Mouse (Mus musculus) spleen, adult 12 weeks (tissue): ENCODE results near the gene Gin1.
"Not testable (repeated sequence)": the region's sequence is repeated elsewhere in the genome, so short reads cannot be mapped to it uniquely, and the experiment has no call there.

Source experiments
- DNase-seq: peaks from one replicate; pipeline ENCODE4 v3.0.0; 2022; ENCODE audit warnings: low spot score

Gene Gin1

DNA sequence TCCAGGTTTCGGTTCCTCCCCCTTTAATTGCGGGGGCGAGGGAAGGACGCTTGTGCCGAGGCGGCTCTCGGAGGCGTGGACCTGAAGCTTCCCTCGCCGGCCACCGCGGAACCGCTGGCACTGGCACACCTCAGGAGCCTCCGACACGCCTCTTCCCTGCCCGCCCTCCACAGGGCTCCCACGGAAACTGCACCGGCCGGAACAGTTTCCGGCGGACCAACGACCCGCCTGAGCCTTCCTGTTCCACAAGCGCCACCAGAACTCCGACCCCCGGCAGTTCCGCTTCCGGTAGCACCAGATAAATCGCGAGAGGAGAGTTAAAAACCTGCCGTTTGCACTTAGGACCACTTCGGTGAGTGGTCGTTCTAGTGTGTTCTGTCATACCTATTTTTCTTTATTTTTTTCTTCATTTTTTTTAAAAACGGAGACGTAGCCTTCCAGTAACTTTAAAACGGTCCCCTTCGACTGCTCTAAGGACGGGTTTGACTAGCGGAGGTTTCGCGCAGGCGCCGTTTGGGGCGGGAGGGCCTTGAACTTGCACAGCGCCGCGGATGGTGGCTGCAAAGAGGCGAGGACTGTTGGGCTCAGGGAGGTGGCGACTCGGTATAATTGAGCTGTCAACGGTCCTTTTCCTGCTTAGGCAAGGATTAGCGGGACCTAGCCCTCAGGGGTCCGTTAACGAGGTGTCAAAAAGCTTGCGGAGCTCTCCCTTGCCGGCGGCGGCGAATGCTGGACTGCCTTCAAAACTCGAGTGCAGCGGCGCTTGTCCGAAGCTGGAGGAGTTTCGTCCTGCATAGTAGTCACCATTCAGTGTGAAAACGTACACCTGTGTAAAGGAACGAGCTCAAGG, at the start of gene Gin1, which contains the start of gene Ppip5k2:
Gene Gin1, plus strand, starts transcription at position 269 of the 850 bp plus-strand sequence.
Gene Ppip5k2, minus strand, starts transcription at position 508 of the 850 bp plus-strand sequence.
- DNase-seq, result peak; percentile 90

GRCm38 (mm10) chr1:97726730-97727129, 43.2 kb upstream of the Gin1 start:
- no peak for DNase-seq

DNA sequence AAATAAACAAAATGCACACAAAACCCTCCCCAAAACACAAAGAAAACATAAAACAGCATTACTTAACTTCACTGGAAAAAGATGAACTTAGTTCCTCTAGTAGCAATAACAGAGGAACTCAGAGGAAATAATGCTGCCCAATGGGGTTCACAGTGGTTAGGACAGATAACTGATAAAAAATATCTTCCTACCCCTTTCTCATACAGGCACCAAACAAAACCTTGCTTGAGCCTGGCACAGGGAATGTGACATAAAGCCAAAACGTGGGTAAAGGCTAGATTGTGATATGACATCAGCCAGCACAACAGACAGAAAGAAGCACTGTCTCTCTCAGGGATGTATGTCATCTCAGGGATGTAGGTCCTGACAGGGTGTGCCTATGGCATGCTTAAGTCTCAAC, 40.6 kb upstream of the Gin1 start:
- DNase-seq, result no peak

GRCm38 (mm10) chr1:97743063-97743462, 26.9 kb upstream of the Gin1 start:
- DNase-seq, result no peak

DNA sequence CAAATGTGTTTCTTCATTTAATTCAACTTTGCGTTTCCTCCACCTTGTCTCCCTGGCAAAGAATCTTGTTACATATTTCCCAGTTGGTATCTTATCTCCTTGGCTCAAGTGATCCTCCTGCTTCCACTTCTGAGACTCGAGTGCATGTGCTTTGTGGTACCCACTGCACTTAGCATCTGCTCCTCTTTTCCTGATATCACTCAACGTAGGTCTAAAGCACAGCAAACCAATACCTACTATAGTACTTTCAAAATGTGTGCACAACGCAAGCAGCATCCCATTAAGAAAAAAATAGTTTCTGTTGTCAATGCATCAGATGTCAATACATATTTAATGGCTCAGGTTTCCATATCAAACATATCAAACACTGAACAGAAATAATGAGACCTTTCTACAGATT, 24.3 kb upstream of the Gin1 start:
- DNase-seq, result no peak

- no peak for DNase-seq
These were observed 23.7 kb upstream of the Gin1 start for GRCm38 (mm10) chr1:97746261-97746660.

DNA sequence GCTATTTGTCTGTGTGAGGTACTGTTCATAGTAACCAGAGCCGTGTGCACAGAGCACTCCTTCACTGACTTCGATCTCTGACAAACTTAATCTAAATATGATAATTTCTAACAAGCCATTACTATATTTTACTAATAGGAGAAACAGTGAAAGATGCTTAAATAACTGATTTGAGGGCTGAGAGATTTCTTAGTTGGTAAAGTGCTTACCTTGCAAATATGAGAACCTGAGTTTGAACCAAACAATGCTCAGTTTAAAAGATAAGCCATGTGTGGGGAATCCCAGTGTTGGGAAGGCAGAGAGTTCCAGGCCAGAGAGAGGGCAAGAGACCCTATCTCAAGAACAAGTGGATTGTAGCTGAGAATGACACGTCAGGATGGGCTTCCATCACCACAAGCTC, 21.8 kb upstream of the Gin1 start:
- no peak for DNase-seq

DNA sequence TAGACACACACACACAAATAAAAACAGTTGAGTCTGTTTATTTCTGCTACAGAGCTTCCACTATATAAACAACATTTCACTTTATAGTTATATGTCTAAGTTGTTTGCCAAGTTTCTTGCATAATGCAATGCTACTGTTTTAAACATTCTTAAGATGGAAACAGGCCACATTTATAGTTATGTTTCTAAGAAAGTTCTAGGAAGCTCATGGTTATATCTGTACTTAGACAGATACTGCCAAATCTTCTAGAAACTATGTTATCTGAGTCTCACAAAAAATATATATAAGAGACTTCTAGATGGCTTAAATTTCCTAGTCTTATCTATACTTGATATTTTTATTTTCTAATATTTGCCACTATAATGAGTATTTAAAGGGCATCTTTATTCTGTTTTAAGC, 16.8 kb upstream of the Gin1 start:
- DNase-seq, result no peak

- no peak for DNase-seq
These were observed 15.6 kb upstream of the Gin1 start for GRCm38 (mm10) chr1:97754392-97754791.

- no peak for DNase-seq
These were observed 10.1 kb upstream of the Gin1 start for GRCm38 (mm10) chr1:97759841-97760240.

DNA sequence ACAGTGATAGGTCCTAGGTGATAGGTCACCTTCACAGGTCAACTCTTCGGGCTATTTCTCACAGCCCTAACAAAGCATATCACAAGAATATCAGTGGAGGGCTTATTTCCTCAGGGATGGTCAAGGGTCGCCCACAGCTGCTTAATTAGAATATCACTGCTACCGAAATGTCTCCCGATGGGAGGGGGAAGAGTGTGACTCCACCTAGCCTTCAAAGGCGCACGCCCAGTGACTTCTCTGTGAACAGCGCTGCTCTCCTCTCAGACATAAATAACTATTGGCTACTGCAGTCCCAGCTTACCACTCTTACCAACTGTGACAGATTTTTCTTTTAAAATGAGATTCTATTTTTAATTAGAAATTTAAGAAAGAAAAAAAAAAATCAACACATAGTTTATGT, 9.4 kb upstream of the Gin1 start:
- no peak for DNase-seq

- DNase-seq, result no peak
These were observed 8.5 kb upstream of the Gin1 start for GRCm38 (mm10) chr1:97761477-97761876.

- DNase-seq, result not testable (repeated sequence)
These were observed 4.3 kb upstream of the Gin1 start for GRCm38 (mm10) chr1:97765712-97766111.

DNA sequence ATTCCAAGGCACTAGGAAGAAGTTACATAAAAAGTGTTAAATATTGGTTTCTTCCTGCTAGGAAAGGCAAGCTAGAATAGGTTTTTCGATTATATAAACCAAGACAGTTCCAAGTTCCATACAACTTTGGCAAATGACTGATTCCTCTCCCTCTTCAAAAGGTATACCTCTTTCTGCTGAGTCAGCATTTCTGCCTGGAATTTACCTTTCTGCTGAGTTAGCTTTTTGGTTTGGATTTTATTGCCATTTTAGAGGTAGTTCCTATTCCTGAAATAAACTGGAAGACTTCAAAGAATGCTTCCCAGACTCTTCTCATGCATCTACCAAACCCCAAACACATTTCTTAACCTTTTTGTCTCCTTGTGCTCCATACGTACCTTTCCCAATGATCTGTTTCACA, 1.9 kb upstream of the Gin1 start:
- DNase-seq, result no peak

DNA sequence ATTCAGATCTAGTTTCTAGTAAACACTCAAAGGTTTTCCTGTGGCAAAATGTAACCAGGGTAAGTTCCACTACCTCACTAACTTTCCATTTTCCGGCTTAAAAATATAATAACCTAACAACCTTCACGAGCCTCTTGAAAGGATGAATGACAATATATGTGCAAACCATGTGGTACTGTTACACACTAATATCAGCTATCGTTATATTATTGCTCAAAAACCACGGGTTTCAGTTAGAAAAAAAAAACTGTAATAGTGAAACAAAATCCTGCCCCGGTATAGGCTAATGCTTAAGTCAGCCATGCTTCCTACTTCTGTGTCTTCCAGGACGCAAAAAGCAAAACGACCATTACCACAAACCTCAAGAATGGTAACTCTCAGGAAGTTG, 1.1 kb upstream of the Gin1 start:
- no peak for DNase-seq

GRCm38 (mm10) chr1:97769294-97769903, 573 bp upstream of the Gin1 start:
- peak; percentile 33 for DNase-seq

DNA sequence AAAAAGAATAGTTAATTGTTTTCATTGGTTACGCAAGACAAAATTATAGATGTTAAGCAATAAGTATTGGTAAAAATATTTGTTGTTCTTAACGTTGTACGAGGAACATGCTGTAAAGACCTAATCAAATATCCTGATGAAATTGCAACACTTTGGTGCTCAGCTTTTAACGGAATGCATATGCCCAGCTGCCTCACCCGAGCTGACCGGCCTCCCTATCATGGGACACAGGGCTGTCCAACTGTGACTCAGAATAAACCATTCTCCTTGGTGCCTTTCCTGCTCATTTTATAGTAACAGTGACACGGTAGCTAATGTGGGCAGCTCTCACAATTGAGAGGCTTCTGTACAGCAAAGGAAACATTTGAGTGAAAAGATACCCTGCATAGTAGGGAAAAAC, 1.1 kb downstream of the Gin1 start:
- no peak for DNase-seq

GRCm38 (mm10) chr1:97771727-97772126, 1.8 kb downstream of the Gin1 start:
- no peak for DNase-seq

- no peak for DNase-seq
These were observed 3.4 kb downstream of the Gin1 start for GRCm38 (mm10) chr1:97773362-97773761.

GRCm38 (mm10) chr1:97773973-97774372, 4.0 kb downstream of the Gin1 start:
- no peak for DNase-seq

GRCm38 (mm10) chr1:97781674-97782073, 11.7 kb downstream of the Gin1 start:
- DNase-seq, result no peak

GRCm38 (mm10) chr1:97784928-97785327, 15.0 kb downstream of the Gin1 start:
- DNase-seq, result no peak

GRCm38 (mm10) chr1:97785685-97786393, 15.9 kb downstream of the Gin1 start:
- no peak for DNase-seq
